Mouse (Mus musculus) gastrocnemius, postnatal 14 days (tissue): ENCODE results near the gene Lnx2. TPM values are rescaled to one million over a fixed set of nuclear protein-coding genes. Genes with fewer than 3 reads are reported as not detected.

Source experiments
- DNase-seq: peaks from one replicate; pipeline ENCODE4 v3.0.0; 2021; ENCODE audit warnings: mixed read lengths
- intact Hi-C: fragments of 180-260 bp; cut with DNase I; formaldehyde crosslinking; loops from one replicate; pipeline ENCODE4 v1.15.1; 2025; ENCODE audit warnings: low total_unique reads
- total RNA-seq, 2 experiments: library from RNA; stranded (reverse); gene quantifications; 2 replicates each; pipeline ENCODE4 v1.2.3; 2021

Lnx2 gene
- total RNA-seq, 2 experiments from 2014 or later = 5.6 to 5.9 TPM

DNA sequence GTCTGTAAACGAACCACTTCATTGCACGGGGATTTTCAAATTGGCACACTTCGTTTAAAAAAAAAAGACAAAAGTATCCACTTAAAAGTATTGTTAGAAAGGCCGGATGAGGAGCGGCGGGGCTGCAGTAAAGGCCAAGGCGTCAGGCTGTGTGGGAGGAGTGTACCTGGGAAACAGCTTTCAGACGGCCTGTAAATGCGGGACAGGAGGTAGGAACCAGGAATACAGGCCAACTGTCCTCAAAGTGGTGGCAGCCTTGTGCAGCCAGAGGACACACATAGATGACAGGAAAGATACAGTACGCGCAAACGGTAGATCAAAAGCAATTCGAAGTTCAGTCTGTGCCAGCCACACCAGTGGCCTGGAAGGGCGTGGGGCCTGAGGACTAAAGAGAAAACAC, 45.1 kb downstream of the Lnx2 start:
- intact Hi-C loops = no loop called here

DNA sequence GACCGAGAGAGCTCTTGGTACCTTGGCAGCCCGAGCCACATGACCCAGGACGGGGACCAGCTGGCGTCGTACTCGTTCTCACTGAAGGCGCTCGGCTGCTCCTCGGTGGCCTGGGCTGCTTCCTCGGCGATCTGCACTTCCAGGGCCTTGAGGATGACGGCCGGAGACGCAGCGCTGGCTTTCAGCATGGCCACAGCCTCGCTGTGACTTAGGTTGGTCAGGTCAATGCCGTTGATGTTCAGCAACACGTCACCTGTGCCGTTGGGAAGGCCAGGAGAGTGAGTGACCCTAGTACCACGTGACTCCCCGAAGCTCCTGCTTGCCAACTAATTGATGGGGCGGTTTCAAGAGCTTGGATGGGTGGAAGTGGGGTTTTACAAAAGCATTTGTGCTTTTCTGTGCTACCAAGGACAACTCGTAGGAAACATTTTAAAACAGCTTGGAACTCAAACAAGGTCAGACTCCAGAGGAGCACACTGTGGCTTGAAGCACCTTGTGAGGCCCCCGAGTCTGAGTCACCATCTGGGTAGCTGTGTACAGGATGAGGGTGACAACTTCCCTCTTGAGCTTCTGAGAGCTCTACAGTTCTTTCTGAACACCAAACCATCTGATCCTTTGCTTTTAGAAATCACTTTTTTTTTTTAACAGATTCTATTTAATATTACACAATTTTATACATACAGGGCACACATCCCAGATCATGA, 51.9 kb downstream of the Lnx2 start:
- intact Hi-C loops = no loop called here
- no peak for DNase-seq

More for the DNA sequence above, 45.1 kb downstream of the Lnx2 start:
- DNase-seq = no peak

DNA sequence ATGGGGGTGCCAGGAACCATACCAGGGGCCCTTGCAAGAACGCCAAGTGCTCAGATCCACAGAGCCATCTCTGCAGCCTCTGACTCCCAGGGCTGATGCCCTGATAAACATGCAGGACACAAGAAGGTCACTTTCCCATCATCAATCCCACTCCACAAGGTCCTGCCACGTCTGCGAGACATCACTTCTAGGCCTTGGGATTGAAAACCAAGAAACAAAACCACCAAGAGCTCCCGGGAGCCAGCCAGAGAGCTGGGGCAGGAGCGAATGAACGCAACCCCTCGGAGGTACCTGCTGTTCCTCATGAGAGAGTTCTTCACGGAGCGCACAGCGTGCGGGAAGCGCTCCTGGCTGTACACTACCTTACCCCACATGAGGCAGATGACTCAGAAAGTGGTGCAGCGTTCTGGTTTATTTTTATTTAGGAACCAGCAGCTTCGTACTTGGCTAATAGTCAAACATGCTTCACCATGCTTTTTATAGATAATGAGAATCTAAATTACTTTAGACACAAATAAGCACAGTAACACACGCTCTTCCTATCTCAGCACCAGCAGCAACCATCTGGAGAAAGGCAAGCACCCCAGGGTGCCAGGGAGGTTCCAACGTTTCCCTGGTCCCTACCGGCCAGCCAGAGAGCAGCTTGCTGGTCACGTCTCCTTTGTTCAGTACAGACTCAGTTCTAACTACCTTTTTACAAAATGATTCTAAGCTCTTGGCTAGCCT, 53.0 kb downstream of the Lnx2 start:
- intact Hi-C loops = no loop called here
- DNase-seq = no peak

DNA sequence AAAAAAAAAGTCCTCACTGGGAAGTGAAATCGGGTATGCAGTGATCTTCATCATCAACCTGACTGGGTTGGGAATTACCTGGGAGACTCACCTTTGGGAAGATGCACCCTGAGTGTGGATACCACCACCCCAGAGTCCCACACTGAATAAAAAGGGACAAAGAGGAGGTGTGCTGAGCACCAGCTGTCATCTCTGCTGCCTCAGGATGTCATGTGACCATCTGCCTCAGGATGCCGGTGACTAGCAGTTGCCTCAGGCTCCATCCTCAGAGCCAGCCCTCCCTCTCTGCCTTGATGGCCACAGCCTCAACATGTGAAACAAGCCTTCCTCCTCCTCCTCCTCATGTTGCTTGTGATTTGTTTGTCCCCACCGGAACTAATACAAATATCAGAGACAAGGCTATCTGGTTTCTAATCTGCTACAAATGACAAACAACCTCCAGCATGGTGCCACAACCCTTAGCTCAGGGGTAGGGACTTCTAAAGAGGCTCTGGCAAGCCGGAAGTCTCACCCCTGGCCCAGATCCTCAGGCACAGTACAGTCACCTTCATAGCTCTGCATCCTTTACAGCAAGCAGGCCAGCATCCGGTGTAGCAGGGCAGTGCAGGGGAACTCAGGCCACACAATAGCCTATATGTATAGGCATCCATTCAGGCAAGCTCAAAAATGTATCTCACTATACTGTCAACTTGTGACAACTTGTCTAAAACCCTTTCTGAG, 54.7 kb downstream of the Lnx2 start:
- intact Hi-C loops = no loop called here
- DNase-seq = no peak

DNA sequence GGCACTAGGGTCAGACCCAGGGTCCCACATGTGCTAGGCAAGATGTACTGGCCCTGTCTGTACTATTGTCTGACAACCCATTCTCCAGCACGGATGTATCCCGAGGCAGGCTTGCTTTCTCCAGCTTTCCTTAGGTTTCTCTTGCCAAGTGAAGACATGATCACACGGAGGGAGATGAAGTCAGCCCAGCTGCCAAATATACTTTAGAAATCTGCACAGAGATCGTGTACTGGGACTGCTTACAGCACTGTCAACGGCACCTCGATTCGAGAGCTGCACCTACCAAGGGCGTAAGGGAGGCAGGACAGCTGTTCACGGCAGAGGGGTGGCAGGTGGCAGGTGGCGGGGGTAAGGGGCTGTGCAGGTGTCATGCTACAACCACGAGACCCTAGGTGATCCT, 55.8 kb downstream of the Lnx2 start:
- intact Hi-C loops = no loop called here
- no peak for DNase-seq

DNA sequence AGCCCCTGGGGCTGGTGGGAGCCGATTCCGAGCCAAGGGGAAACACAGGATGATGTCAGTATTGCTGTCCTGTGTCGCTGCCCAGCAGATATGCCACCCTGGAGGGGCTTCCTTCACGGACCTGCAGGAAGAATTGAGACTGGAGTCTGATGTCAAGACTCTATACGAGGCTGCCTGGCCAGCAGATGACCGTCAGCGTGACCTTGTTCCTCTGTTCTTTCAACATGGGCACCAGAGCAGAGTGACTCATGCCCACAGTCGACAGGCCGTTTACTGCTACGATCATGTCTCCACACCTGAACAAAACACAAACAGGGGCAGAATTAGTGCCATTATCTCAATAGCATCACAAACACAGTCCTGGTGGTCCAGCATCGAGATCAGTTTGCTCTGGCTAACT, 57.6 kb downstream of the Lnx2 start:
- DNase-seq = no peak
- intact Hi-C loops = no loop called here

DNA sequence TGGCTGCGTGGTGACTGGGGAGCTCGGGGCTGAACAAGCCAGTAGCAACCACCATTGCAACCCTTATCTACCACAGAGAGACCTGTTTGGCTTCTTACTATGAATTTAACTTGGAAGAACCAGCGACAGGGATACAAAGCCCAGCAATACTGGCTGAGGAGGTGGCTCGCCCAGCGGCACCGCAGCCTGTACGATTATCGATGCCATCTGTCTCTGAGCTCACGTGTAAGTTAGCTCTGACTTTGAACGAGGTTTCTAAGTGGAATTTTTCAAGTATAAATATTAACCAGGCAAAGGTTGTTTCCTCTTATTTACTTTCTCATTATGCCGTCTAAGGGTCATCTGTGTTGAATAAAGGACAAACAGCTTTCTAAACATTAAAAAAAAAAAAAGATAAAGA, 58.9 kb downstream of the Lnx2 start:
- no peak for DNase-seq
- intact Hi-C loops = no loop called here

DNA sequence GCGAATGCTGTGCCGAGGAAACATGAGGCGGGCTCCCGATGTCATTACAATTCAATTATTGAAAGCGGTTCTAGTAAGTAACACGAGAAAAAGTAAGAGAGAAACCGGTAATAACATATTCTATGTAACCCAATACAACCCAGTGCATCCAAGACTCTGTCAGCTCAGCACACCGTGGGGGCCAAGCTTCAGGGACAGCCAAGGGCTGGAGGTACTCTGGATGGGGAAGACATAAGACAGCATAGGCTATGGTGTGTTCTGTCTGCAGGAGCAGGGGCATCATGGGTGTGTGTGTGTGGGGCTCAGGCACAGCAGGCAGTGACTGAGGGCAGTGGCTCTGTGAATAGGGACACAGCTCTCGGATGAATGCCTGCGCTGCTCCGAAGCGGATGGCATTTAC, 59.8 kb downstream of the Lnx2 start:
- DNase-seq = no peak
- intact Hi-C loops = no loop called here

DNA sequence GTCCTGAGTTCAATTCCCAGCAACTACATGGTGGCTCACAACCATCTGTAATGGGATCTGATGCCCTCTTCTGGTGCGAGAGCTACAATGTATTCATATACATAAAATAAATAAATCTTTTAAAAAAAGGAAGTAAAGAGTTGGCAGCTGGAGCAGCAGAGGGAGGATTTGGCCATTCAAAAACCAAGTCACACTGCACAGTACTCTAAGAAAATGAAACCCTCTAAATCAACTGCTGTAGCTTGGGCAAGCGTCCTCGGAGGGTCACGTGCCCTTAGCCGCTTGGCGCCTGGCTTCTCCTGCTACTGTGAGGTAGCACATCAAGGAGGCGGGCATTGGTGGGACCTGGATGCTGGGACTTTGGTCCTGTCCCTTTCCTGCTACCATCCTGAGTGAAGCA, 61.2 kb downstream of the Lnx2 start:
- no peak for DNase-seq

DNA sequence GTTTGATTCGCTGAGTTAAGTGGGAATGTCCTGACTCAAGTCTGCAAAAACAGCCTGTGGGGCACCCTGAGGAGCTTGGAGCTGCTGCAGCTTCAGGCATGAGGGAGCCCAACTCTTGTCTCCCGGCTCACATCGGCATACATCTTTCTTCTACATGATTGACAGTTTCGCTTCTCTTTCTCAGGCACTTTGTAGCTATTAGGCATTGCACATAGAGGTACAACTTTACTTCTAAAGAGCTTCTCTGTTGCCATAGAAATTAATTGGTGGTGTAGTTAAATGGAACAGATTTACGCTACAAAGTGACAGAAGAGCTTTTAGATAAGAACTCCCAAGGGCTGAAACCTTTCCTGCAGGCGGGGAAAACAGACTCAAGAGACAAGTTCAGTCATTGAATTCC, 62.5 kb downstream of the Lnx2 start:
- no peak for DNase-seq
- intact Hi-C loops = no loop called here

More for the DNA sequence above, 61.2 kb downstream of the Lnx2 start:
- intact Hi-C loops = no loop called here

DNA sequence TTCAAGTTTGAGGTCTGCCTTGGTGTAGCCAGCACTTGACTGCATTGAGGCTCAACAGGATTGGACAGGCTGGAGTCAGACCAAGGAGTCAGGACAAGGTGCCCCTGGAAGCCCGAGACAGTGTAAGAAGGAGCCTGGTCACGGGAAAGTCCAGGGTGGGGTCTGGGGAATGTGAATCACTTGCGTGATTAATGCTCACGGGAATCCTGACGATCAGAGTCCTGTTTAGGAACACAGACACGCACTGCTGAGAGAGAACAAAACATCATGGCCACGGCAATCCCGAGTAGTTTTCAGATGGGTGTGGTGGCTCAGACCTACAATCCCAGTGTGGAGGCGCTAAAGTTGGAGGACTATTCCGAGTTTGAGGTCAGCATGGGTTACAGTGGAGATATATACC, 65.1 kb downstream of the Lnx2 start:
- intact Hi-C loops = no loop called here
- no peak for DNase-seq

DNA sequence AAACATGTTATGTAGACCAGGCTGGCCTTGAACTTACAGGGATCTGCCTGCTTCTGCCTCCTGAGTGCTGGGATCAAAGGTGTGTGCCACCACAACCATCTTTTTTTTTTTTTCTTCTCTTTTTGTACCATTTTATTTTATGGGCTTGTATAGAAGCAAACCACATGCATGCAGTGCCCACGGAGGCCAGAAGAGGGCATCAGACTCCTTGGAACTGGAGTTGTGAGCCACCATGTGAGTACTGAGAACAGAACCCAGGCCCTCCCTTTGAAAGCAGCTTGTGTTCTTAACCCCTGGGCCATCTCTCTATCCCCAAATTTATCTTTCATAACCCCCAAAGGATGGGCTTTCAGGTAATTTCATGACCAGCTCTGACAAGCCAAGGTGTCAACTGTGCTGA, 73.1 kb downstream of the Lnx2 start:
- no peak for DNase-seq
- intact Hi-C loops = no loop called here

DNA sequence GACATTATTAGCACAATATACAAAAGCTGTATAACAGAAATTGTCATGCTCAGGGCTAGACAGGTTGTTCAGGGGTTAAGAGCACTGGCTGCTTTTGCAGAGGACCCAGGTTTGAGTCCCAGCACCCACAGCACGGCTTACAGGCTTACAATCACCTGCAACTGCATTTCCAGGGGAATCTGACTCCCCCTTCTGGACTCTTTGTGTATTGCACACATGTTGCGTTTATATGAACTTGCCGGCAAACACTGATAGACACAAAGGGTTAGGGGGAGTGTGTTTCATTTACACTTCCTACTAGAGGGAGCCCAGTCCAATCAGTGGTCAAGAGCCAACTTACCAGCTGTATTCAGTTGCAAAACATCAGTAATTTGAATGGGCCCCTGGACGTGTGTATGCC, 75.1 kb downstream of the Lnx2 start:
- DNase-seq = no peak
- intact Hi-C loops = no loop called here

DNA sequence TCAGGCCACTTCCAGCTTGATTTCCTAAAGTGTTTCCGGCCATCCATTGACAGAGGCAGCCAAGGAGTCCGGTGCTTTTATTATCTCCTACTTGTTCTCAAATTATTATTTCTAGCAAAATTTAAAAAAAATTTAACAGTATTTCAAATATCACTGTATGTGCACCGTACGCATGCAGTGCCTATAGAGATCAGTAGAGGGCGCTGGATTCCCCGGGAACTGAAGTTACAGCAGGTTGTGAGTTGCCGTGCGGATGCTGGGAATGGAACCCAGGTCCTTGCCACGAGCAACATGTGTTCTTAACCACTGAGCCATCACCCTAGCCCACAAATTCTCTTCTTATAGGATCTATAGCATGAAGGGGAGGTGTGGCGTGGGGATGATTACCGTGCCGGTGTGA, 77.6 kb downstream of the Lnx2 start:
- intact Hi-C loops = no loop called here

DNA sequence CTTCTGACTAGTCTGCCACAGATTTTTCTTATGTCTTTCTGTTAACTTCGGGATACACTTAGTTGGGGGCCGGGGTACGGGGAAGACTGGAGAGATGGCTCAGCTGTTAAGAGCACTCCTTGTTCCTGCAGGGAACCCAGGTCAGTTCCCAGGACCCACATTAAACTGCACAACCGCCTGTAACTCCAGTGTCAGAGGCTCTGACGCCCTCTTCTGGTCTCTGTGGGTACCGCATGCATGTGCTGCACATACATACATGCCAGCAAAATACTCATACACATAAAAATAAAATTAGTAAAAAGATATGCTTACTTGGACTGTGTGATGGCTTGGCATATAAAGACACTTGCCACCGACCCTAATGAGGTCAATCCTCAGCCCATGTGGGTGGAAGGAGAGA, 79.6 kb downstream of the Lnx2 start:
- intact Hi-C loops = no loop called here
- DNase-seq = no peak

More for the DNA sequence above, 77.6 kb downstream of the Lnx2 start:
- no peak for DNase-seq

DNA sequence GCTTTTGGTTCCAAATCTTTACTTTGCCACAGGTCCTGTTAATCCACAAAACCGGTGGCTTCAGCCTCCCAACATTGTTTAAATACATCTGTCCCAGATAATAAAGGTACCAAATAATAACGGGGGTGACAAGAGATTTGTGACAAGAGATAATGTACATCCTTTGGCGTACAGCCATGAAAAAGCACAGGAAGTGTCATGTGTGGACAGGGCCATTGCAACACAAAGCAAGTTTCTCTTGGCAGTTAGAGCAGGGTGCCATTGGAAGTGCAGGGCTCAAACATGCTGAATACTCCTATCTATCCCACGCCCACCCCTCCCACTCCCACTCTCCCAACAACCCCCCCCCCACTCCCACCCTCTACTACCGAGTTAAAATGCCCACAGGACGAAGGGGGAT, 81.4 kb downstream of the Lnx2 start:
- DNase-seq = no peak
- intact Hi-C loops = no loop called here

DNA sequence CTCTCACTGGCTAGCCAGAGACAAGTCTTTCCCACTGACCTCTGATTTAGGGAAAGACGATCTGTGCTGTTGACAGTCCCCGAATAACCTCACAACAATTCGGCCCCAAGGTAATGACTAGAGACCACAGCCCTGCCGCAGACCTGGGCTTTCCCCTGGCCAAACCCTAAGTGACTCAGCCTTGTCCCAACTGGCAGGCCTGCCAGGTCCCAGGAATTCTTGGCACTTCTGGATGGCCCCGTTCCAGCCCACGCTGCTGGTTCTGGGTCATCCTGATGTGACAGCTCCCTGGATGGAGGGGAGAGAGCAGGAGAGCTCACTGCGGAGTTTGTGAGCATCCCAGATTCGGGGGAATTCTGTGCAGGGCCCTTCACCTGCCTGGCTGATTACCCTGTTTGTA, 82.9 kb downstream of the Lnx2 start:
- intact Hi-C loops = no loop called here
- DNase-seq = peak; percentile 48

DNA sequence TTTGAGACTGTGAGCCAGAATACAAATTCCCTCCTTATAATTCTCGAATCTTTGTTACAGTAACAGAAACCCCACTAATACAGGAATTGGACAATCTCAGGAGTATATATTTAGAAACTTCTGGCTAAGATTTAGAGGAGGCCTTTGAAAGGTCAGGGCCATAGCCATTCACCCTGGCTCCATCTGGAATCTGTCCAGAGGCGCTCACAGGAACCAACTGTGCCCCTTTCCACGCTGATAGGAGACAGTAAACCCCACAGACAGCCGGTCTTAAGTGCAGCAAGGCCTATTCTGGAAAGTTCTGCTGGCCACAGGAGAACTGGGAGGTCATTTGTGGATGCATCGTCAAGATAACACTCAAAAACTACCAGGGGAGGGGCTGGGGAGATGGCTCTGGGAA, 87.3 kb downstream of the Lnx2 start:
- intact Hi-C loops = no loop called here
- DNase-seq = no peak

DNA sequence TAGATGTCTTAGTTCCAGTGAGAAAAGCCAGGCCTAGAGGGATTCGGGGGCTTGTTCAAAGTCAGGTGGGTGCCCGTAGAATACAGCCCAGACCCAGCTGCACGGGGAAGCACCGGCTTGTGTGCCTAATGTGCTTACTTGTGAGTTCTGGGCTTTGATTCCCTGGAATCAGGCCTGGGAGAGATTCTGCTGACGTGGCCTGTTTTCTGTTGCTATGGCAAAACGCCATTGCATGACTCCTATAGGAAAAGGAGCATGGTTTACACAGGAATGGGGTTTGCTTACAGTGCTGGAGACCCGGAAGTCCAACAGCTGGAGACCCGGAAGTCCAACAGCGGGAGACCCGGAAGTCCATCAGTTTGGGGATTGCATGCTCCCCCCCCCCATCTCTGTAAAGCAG, 88.8 kb downstream of the Lnx2 start:
- DNase-seq = no peak
- intact Hi-C loops = no loop called here

DNA sequence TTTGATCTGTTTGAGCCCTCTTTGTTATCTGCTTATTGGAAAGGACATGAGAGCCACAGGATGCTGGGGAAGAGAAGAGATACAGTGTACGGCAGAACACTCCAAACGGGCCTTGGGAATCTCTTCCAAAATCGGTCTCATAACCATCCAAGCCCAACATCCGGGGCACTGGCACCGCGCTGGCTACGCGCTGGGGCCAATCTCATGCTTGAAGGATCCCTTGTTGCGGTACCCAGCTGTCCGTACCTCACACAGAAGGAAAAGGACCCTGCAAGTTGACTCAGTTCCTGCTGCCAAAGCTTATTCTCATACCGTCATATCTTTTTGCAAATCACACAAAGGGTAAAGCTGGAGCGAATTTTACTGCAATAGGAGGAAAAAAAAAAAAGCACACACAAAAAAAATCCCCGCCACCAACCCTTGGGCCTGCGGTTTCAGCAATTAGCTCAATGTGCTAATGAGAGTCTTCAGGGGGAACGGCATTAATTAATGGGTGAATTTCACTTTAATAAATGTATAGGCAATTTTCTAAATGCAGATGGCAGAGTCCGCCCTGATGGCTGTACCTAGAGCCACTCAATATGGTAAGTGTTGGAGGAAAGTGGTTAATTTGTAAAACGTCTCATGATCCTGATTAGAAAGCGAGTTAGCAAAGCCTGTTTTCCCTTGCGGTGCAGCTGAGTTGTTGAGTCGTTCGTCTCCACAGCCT, 90.5 kb downstream of the Lnx2 start:
- intact Hi-C loops = loop anchor here (2.0 kb wide), 1 partner anchor 241 kb away; no protein-coding TSS in a partner anchor
- no peak for DNase-seq
